Comparison of ENCODE assay signal across 9 mouse cellular contexts in the genomic region with DNA sequence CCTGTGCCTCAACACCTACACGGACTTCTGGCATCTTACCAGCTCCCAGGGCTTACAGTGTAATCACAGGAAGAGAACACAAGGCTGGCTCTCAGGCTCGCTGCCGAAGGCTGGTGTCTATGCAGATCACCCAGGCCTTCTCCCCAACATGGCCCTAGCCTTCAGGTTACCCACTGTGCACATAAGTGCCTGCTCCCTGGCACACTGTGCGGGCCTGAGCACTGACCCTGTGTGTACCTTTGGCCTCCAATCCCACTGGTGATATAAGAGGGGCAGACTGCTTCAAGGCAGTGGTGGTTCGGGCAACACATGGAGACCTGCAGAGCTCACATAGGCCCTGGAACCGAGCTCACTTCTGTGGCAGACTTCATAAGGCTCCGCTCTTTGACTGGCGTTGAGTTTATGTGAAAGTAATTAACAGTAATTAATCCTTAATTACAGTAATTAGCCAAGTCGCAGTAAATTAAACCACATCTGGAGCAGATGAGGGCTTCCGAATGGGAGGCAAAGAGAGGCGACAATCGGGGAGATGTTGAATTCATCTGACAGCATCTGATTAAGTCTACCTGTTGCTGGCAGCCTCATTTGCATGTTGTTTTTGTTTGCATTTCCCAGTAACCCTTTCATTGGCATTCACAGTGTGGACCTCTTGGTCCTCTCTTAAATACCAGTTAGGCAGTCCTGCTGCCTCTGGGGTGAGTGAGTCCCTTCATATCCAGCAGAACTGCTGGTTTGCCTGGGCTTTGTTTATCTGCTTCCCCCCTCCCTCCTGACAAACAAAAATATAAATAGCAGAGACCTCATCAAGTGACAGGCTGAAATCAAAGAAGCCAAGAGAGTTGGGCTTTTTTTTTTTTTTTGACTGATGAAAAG.
DNase-seq lines count a peak whose midpoint lies in the region; ATAC-seq and TF ChIP-seq lines count a peak whose summit lies in the region.
"Had no signal": no experiment of that assay in that cellular context is flagged by ENCODE, and none has a peak within 500 bp of the region (broad histone marks: within the 10 kb centered on the region; RNA-seq: fewer than 3 reads in every experiment).

No protein-coding gene starts in this region.

- DNase-seq in heart, adult 18-20 months: no peak
- DNase-seq in lung, postnatal 36 days: peak; percentile 53
- DNase-seq in lung, postnatal 0 days (ENCODE audit: low spot score): no peak
- no peak for DNase-seq in ovary, adult 18-20 months (ENCODE audit: low spot score)

- ATAC-seq in heart, embryonic 15.5 days (replicated peaks; ENCODE audit: insufficient number of reproducible peaks, insufficient read depth, low FRiP score, low read depth): peak; percentile 56; the same call in 1 of the 2 replicates
- no peak for ATAC-seq in lung, postnatal 0 days
- peak; percentile 69 for ATAC-seq in forebrain, embryonic 16.5 days
- ATAC-seq in neural tube, embryonic 14.5 days (ENCODE audit: low read depth): peak; percentile 52; the same call in 1 of the 2 replicates

- H3K4me2 ChIP-seq in heart, embryonic 15.5 days: peak overlapping the region; percentile 37
- no peak overlapping the region for H3K4me2 ChIP-seq in lung, postnatal 0 days (replicated peaks; ENCODE audit: low read depth, low read length)
- no peak overlapping the region for H3K4me2 ChIP-seq in forebrain, embryonic 16.5 days (ENCODE audit: low read length)
- H3K4me2 ChIP-seq in neural tube, embryonic 14.5 days (ENCODE audit: low read depth, low read length): no peak overlapping the region
- H3K4me2 ChIP-seq: lung, embryonic 15.5 days had no signal

- no peaks in the 10 kb centered on the region for H3K27me3 ChIP-seq in heart, embryonic 15.5 days
- H3K27me3 ChIP-seq in lung, postnatal 0 days (replicated peaks; ENCODE audit: insufficient read depth, low read length): no peaks in the 10 kb centered on the region
- no peaks in the 10 kb centered on the region for H3K27me3 ChIP-seq in forebrain, embryonic 16.5 days (replicated peaks; ENCODE audit: control insufficient read depth, insufficient read depth, low read length)
- H3K27me3 ChIP-seq in neural tube, embryonic 14.5 days (ENCODE audit: control insufficient read depth, insufficient read depth, low read length): no peaks in the 10 kb centered on the region
- H3K27me3 ChIP-seq: lung, embryonic 15.5 days had no signal

- H3K9ac ChIP-seq in heart, embryonic 15.5 days: no peak overlapping the region
- H3K9ac ChIP-seq in lung, postnatal 0 days (replicated peaks; ENCODE audit: low read depth): no peak overlapping the region
- H3K9ac ChIP-seq in forebrain, embryonic 16.5 days (replicated peaks; ENCODE audit: low read depth, low read length): no peak overlapping the region
- H3K9ac ChIP-seq in neural tube, embryonic 14.5 days (replicated peaks; ENCODE audit: low read depth, low read length): no peak overlapping the region
- H3K9ac ChIP-seq: lung, embryonic 15.5 days had no signal

- no peak for TF ChIP-seq CTCF in lung, postnatal 0 days (IDR thresholded peaks at IDR 0.05)

- H3K4me1 ChIP-seq in heart, embryonic 15.5 days (replicated peaks): peaks cover 41% of the 10 kb centered on the region
- peaks cover 4% of the 10 kb centered on the region; the same call in 1 of the 2 replicates for H3K4me1 ChIP-seq in lung, postnatal 0 days (ENCODE audit: insufficient read depth, low read depth, low read length)
- H3K4me1 ChIP-seq in forebrain, embryonic 16.5 days (replicated peaks; ENCODE audit: control insufficient read depth, insufficient read depth, low read length): peaks cover 38% of the 10 kb centered on the region
- peaks cover 15% of the 10 kb centered on the region; the same call in 1 of the 2 replicates for H3K4me1 ChIP-seq in neural tube, embryonic 14.5 days (ENCODE audit: control insufficient read depth, insufficient read depth, low read length)

- TF ChIP-seq EP300 in lung, postnatal 0 days (IDR thresholded peaks at IDR 0.05): no peak

- no peaks in the 10 kb centered on the region for H3K36me3 ChIP-seq in heart, embryonic 15.5 days
- H3K36me3 ChIP-seq in lung, postnatal 0 days (ENCODE audit: insufficient read depth, low read length): no peaks in the 10 kb centered on the region
- no peaks in the 10 kb centered on the region for H3K36me3 ChIP-seq in forebrain, embryonic 16.5 days (ENCODE audit: control insufficient read depth, insufficient read depth)
- no peaks in the 10 kb centered on the region for H3K36me3 ChIP-seq in neural tube, embryonic 14.5 days (ENCODE audit: control insufficient read depth, insufficient read depth, low read length)
- H3K36me3 ChIP-seq: lung, embryonic 15.5 days had no signal

- peak overlapping the region; percentile 72 for H3K27ac ChIP-seq in heart, embryonic 15.5 days
- H3K27ac ChIP-seq in lung, postnatal 0 days (ENCODE audit: low read length): no peak overlapping the region
- peak overlapping the region; percentile 57 for H3K27ac ChIP-seq in forebrain, embryonic 16.5 days (ENCODE audit: low read length)
- H3K27ac ChIP-seq in neural tube, embryonic 14.5 days (ENCODE audit: low read depth, low read length): no peak overlapping the region
- H3K27ac ChIP-seq: left cerebral cortex, adult 2 months; lung, embryonic 15.5 days had no signal

- H3K9me3 ChIP-seq in heart, embryonic 15.5 days (replicated peaks): no peaks in the 10 kb centered on the region
- H3K9me3 ChIP-seq in lung, postnatal 0 days (ENCODE audit: low read length): no peaks in the 10 kb centered on the region
- no peaks in the 10 kb centered on the region for H3K9me3 ChIP-seq in forebrain, embryonic 16.5 days (ENCODE audit: control insufficient read depth, low read length)
- no peaks in the 10 kb centered on the region for H3K9me3 ChIP-seq in neural tube, embryonic 14.5 days (ENCODE audit: control insufficient read depth, low read length)
- H3K9me3 ChIP-seq: lung, embryonic 15.5 days had no signal

- no peak overlapping the region for H3K4me3 ChIP-seq in heart, embryonic 15.5 days
- H3K4me3 ChIP-seq in lung, postnatal 0 days (ENCODE audit: low read depth, low read length): no peak overlapping the region
- no peak overlapping the region for H3K4me3 ChIP-seq in forebrain, embryonic 16.5 days (replicated peaks; ENCODE audit: low read length)
- H3K4me3 ChIP-seq in neural tube, embryonic 14.5 days (ENCODE audit: low read depth, low read length): no peak overlapping the region
- H3K4me3 ChIP-seq: left cerebral cortex, adult 2 months; lung, embryonic 15.5 days had no signal

- WGBS in heart, embryonic 15.5 days: 62% methylated on average over 12 of the region's 12 CpGs
- WGBS in lung, postnatal 0 days: 70% methylated on average over 12 of the region's 12 CpGs
- WGBS in forebrain, embryonic 16.5 days: 22% methylated on average over 12 of the region's 12 CpGs
- WGBS in neural tube, embryonic 14.5 days: 49% methylated on average over 12 of the region's 12 CpGs

Comparison
In these comparisons a context has a peak if more than half of its experiments do, and no peak if none do; other contexts are left out.
1. H3K27ac ChIP-seq: peak in heart, embryonic 15.5 days (single experiment) and forebrain, embryonic 16.5 days (single experiment); none in lung, postnatal 0 days (single experiment) and neural tube, embryonic 14.5 days (single experiment).